Mouse (Mus musculus): Measurements from ENCODE around the gene Btbd35f12. TPM values are rescaled to one million over a fixed set of nuclear protein-coding genes. Genes with fewer than 3 reads are reported as not detected.
"Not testable (repeated sequence)": the region's sequence is repeated elsewhere in the genome, so short reads cannot be mapped to it uniquely, and the experiment has no call there.

Btbd35f12 gene
- not detected for total RNA-seq (2021)
- long read RNA-seq, experiment 1, result 0 reads
- long read RNA-seq, experiment 2, result 0 reads

- H3K27ac ChIP-seq; H3K4me3 ChIP-seq; intact Hi-C loops (cut with DNase I); DNase-seq (ENCODE audit: extremely low spot score in 1 of 2, low spot score in 2 of 2): not testable (repeated sequence)
Observed at GRCm38 (mm10) chrX:33313079-33313478, at the start of gene Btbd35f12. Gene Btbd35f12, plus strand, starts transcription at chrX:33313379.

DNA sequence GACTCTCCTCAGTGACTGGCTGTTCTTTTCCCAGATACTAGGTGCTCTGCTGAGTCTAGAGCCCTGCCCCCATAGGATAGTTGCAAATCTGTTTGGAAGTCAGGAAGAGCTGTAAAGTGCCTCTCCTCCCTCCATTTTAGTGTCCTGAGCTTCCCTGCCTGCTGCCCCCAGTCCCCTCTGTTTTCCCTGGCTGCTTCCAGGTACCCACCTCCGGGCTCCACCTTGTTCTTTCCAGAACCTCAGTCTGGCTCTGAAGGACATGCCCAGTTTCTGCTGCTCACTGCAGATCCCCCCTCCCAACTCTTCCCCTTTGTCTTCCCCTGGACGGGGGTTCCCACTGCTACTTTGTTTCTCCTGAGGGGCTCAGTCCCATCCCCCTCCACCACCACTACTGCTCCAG, 40.1 kb downstream of the Btbd35f12 start:
- intact Hi-C loops (cut with DNase I); H3K4me3 ChIP-seq; H3K27ac ChIP-seq; DNase-seq (ENCODE audit: extremely low spot score in 1 of 2, low spot score in 2 of 2): not testable (repeated sequence)

Other genes with a start within 250 kb of the Btbd35f12 start
- not detected for gene Spin2-ps6, start 78.5 kb upstream of the Btbd35f12 start, total RNA-seq (2021)

Measured in left cerebral cortex, adult 2 months (tissue).